Mouse (Mus musculus): ENCODE measurements around the gene Xrcc6.
A peak's percentile ranks its signal among the peaks of the same experiment; 100 is the strongest.

- TF ChIP-seq CTCF (IDR thresholded peaks at IDR 0.05; ENCODE audit: borderline replicate concordance, control insufficient read depth, extremely low read depth, insufficient read depth, low read length, poor library complexity), result peak; percentile 84; the same call in 1 of the 2 replicates
- TF ChIP-seq POLR2A (IDR thresholded peaks at IDR 0.05; ENCODE audit: control insufficient read depth, extremely low read depth, insufficient read depth, low read length, poor library complexity), result no peak
Measured at GRCm38 (mm10) chr15:81989371-81990062, 1.9 kb downstream of the Xrcc6 start.

Data from thymus, adult 2 months (tissue).